Mouse (Mus musculus): ENCODE data around the gene Gm21149.
"Not testable (repeated sequence)": the region's sequence is repeated elsewhere in the genome, so short reads cannot be mapped to it uniquely, and the experiment has no call there.

Gene Gm21149

GRCm38 (mm10) chr5:15466218-15466617 is 10.1 kb downstream of the Gm21149 start:
- in situ Hi-C loops (cut with MboI, MseI): loop anchor here in 1 of 2 experiments (5.0 kb wide), 1 partner anchor 46 kb away; no protein-coding TSS in a partner anchor

- in situ Hi-C loops (cut with MboI, MseI): loop anchor here in 1 of 2 experiments (5.0 kb wide), 1 partner anchor 556 kb away; no protein-coding TSS in a partner anchor
Observed at GRCm38 (mm10) chr5:15463561-15463960, 12.8 kb downstream of the Gm21149 start.

GRCm38 (mm10) chr5:15461613-15462012 is 14.7 kb downstream of the Gm21149 start:
- in situ Hi-C loops (cut with MboI, MseI): loop anchor here in 1 of 2 experiments (5.0 kb wide), 1 partner anchor 554 kb away; no protein-coding TSS in a partner anchor

- in situ Hi-C loops (cut with MboI, MseI): not testable (repeated sequence)
Observed at GRCm38 (mm10) chr5:15457865-15458571, 18.3 kb downstream of the Gm21149 start.
